Mouse (Mus musculus) CH12.LX (cell line): ENCODE results near the gene Pde4dip. TPM values are rescaled to one million over a fixed set of nuclear protein-coding genes. Genes with fewer than 3 reads are reported as not detected.

Experiments
- DNase-seq: peaks from one replicate; pipeline ENCODE4 v3.0.0-alpha.2; 2013; ENCODE audit errors: extremely low read depth
- H3K27ac ChIP-seq: 2 replicates; pipeline ENCODE4 v1.5.1; 2012; ENCODE audit warnings: low read depth, mild to moderate bottlenecking, control low read depth, moderate library complexity; ENCODE audit not compliant: insufficient read depth
- H3K27me3 ChIP-seq: replicated peaks from 2 replicates; pipeline ENCODE3; 2012; ENCODE audit warnings: inconsistent platforms
- H3K36me3 ChIP-seq, 2 experiments: replicated peaks in 1 of 2; 2 replicates each; pipeline versions ENCODE3 to v1.6.1; 2012; ENCODE audit warnings: inconsistent platforms in 1 of 2, low read length in 1 of 2, mild to moderate bottlenecking in 1 of 2, mixed read lengths in 1 of 2, moderate library complexity in 1 of 2; ENCODE audit not compliant: control insufficient read depth in 1 of 2, insufficient read depth in 1 of 2
- H3K4me1 ChIP-seq, 2 experiments: 2 replicates each; pipeline ENCODE4 v1.6.1; 2012; ENCODE audit warnings: inconsistent platforms in 1 of 2, moderate library complexity in 1 of 2; ENCODE audit not compliant: insufficient read depth in 2 of 2, control insufficient read depth in 1 of 2
- H3K4me2 ChIP-seq: 2 replicates; pipeline ENCODE4 v1.6.1; 2012; ENCODE audit warnings: low read depth, mild to moderate bottlenecking, control low read depth; ENCODE audit not compliant: poor library complexity, insufficient read depth, severe bottlenecking
- H3K4me3 ChIP-seq, 3 experiments: fragments of 150-350 bp in 1 of 3; sonication (generic) in 1 of 3; replicated peaks in 1 of 3; 2 replicates each; pipeline versions ENCODE3 to v1.5.1; 2011 to 2012; ENCODE audit warnings: low read depth in 2 of 3, low read length in 2 of 3, mild to moderate bottlenecking in 2 of 3, moderate library complexity in 2 of 3, control low read depth in 1 of 3, improper control_type of control experiment in 1 of 3, inconsistent platforms in 1 of 3, mixed read lengths in 1 of 3; ENCODE audit not compliant: poor library complexity in 1 of 3
- H3K79me2 ChIP-seq: replicated peaks from 2 replicates; pipeline ENCODE4 v1.6.1; 2012; ENCODE audit warnings: mild to moderate bottlenecking, moderate library complexity; ENCODE audit not compliant: control insufficient read depth, poor library complexity, insufficient read depth, severe bottlenecking; ENCODE audit errors: extremely low read depth
- H3K9ac ChIP-seq: 2 replicates; pipeline ENCODE4 v1.6.1; 2012; ENCODE audit warnings: low read depth, mild to moderate bottlenecking, control low read depth, moderate library complexity; ENCODE audit not compliant: insufficient read depth
- H3K9me3 ChIP-seq: replicated peaks from 2 replicates; pipeline ENCODE3; 2012; ENCODE audit warnings: low read length, inconsistent platforms, mixed read lengths
- BHLHE40 ChIP-seq: IDR thresholded peaks from 2 replicates; pipeline ENCODE4 v1.6.1; 2011; ENCODE audit warnings: mild to moderate bottlenecking, low read depth, low read length, improper control_type of control experiment
- CHD2 ChIP-seq: IDR thresholded peaks from 2 replicates; pipeline ENCODE4 v1.6.1; 2011; ENCODE audit warnings: low read length, improper control_type of control experiment
- CTCF ChIP-seq, 2 experiments: IDR thresholded peaks in 1 of 2; conservative IDR thresholded peaks in 1 of 2; 2 replicates each; pipeline ENCODE4 v1.5.1; 2011 to 2012; ENCODE audit warnings: low read depth in 2 of 2, low read length in 2 of 2, improper control_type of control experiment in 1 of 2, inconsistent platforms in 1 of 2, mild to moderate bottlenecking in 1 of 2, moderate library complexity in 1 of 2
- E2F4 ChIP-seq: IDR thresholded peaks from 2 replicates; pipeline ENCODE4 v1.6.1; 2011; ENCODE audit warnings: low read depth, low read length, improper control_type of control experiment; ENCODE audit not compliant: insufficient replicate concordance
- ELF1 ChIP-seq: IDR thresholded peaks from 2 replicates; pipeline ENCODE4 v1.6.1; 2014; ENCODE audit warnings: low read depth, mild to moderate bottlenecking, inconsistent platforms, low read length, improper control_type of control experiment
- EP300 ChIP-seq: IDR thresholded peaks from 2 replicates; pipeline ENCODE4 v1.6.1; 2011; ENCODE audit warnings: low read length, improper control_type of control experiment
- ETS1 ChIP-seq: conservative IDR thresholded peaks from 2 replicates; pipeline ENCODE4 v1.6.1; 2012; ENCODE audit warnings: low read depth, mild to moderate bottlenecking, inconsistent platforms, low read length, improper control_type of control experiment, moderate library complexity
- GABPA ChIP-seq: IDR thresholded peaks from 2 replicates; pipeline ENCODE4 v1.6.1; 2012; ENCODE audit warnings: low read depth, low read length, improper control_type of control experiment, inconsistent platforms; ENCODE audit not compliant: insufficient replicate concordance
- HCFC1 ChIP-seq: IDR thresholded peaks from 2 replicates; pipeline ENCODE4 v1.6.1; 2012; ENCODE audit warnings: low read depth, mild to moderate bottlenecking, inconsistent platforms, low read length, improper control_type of control experiment
- IRF4 ChIP-seq: IDR thresholded peaks from 2 replicates; pipeline ENCODE4 v1.6.1; 2014; ENCODE audit warnings: low read depth, mild to moderate bottlenecking, inconsistent platforms, low read length, improper control_type of control experiment
- JUND ChIP-seq: conservative IDR thresholded peaks from 2 replicates; pipeline ENCODE4 v1.6.1; 2011; ENCODE audit warnings: low read depth, low read length, improper control_type of control experiment
- KAT2A ChIP-seq: IDR thresholded peaks from 2 replicates; pipeline ENCODE4 v1.6.1; 2012; ENCODE audit warnings: low read length, improper control_type of control experiment, inconsistent platforms; ENCODE audit not compliant: insufficient replicate concordance
- MAFK ChIP-seq: IDR thresholded peaks from 2 replicates; pipeline ENCODE4 v1.6.1; 2011; ENCODE audit warnings: low read length, improper control_type of control experiment; ENCODE audit not compliant: insufficient replicate concordance
- MAX ChIP-seq: IDR thresholded peaks from 2 replicates; pipeline ENCODE4 v1.6.1; 2011; ENCODE audit warnings: low read length, improper control_type of control experiment
- MAZ ChIP-seq: IDR thresholded peaks from 2 replicates; pipeline ENCODE4 v1.6.1; 2012; ENCODE audit warnings: low read depth, mild to moderate bottlenecking, inconsistent platforms, low read length, improper control_type of control experiment, moderate library complexity
- MXI1 ChIP-seq: IDR thresholded peaks from 2 replicates; pipeline ENCODE4 v1.6.1; 2011; ENCODE audit warnings: mild to moderate bottlenecking, low read depth, low read length, improper control_type of control experiment
- MYC ChIP-seq: IDR thresholded peaks from 2 replicates; pipeline ENCODE4 v1.6.1; 2011; ENCODE audit warnings: low read depth, mild to moderate bottlenecking, improper control_type of control experiment, low read length
- NELFE ChIP-seq: IDR thresholded peaks from 2 replicates; pipeline ENCODE4 v1.6.1; 2011; ENCODE audit warnings: low read depth, low read length, improper control_type of control experiment
- NRF1 ChIP-seq: IDR thresholded peaks from 2 replicates; pipeline ENCODE4 v1.6.1; 2014; ENCODE audit warnings: low read depth, mild to moderate bottlenecking, inconsistent platforms, low read length, improper control_type of control experiment, moderate library complexity
- PAX5 ChIP-seq: IDR thresholded peaks from 2 replicates; pipeline ENCODE4 v1.6.1; 2012; ENCODE audit warnings: low read length, inconsistent platforms, mixed read lengths
- POLR2A ChIP-seq: IDR thresholded peaks from 2 replicates; pipeline ENCODE4 v1.6.1; 2011; ENCODE audit warnings: low read depth, mild to moderate bottlenecking, improper control_type of control experiment, low read length
- POLR2AphosphoS2 ChIP-seq: IDR thresholded peaks from 2 replicates; pipeline ENCODE4 v1.6.1; 2011; ENCODE audit warnings: low read depth, low read length, improper control_type of control experiment
- RAD21 ChIP-seq: IDR thresholded peaks from 2 replicates; pipeline ENCODE4 v1.6.1; 2011; ENCODE audit warnings: low read depth, mild to moderate bottlenecking, low read length, improper control_type of control experiment, moderate library complexity
- RCOR1 ChIP-seq: conservative IDR thresholded peaks from 2 replicates; pipeline ENCODE4 v1.6.1; 2012; ENCODE audit warnings: low read depth, mild to moderate bottlenecking, inconsistent platforms, low read length, improper control_type of control experiment
- SMC3 ChIP-seq: IDR thresholded peaks from 2 replicates; pipeline ENCODE4 v1.6.1; 2011; ENCODE audit warnings: low read depth, low read length, improper control_type of control experiment
- TBP ChIP-seq: conservative IDR thresholded peaks from 2 replicates; pipeline ENCODE4 v1.6.1; 2011; ENCODE audit warnings: low read depth, low read length, improper control_type of control experiment
- TCF12 ChIP-seq: IDR thresholded peaks from 2 replicates; pipeline ENCODE4 v1.6.1; 2014; ENCODE audit warnings: low read depth, mild to moderate bottlenecking, inconsistent platforms, low read length, improper control_type of control experiment
- UBTF ChIP-seq: IDR thresholded peaks from 2 replicates; pipeline ENCODE4 v1.6.1; 2012; ENCODE audit warnings: low read depth, mild to moderate bottlenecking, inconsistent platforms, low read length, improper control_type of control experiment, moderate library complexity
- USF1 ChIP-seq: IDR thresholded peaks from 2 replicates; pipeline ENCODE4 v1.6.1; 2014; ENCODE audit warnings: low read depth, mild to moderate bottlenecking, inconsistent platforms, low read length, improper control_type of control experiment
- USF2 ChIP-seq: conservative IDR thresholded peaks from 2 replicates; pipeline ENCODE4 v1.6.1; 2011; ENCODE audit warnings: low read depth, low read length, improper control_type of control experiment
- ZC3H11A ChIP-seq: IDR thresholded peaks from 2 replicates; pipeline ENCODE4 v1.6.1; 2012; ENCODE audit warnings: low read depth, mild to moderate bottlenecking, inconsistent platforms, low read length, improper control_type of control experiment
- ZMIZ1 ChIP-seq: IDR thresholded peaks from 2 replicates; pipeline ENCODE4 v1.6.1; 2012; ENCODE audit warnings: low read depth, mild to moderate bottlenecking, inconsistent platforms, low read length, improper control_type of control experiment
- ZNF384 ChIP-seq: IDR thresholded peaks from 2 replicates; pipeline ENCODE4 v1.6.1; 2012; ENCODE audit warnings: low read depth, low read length, improper control_type of control experiment, inconsistent platforms
- dilution Hi-C: fragments of 300-500 bp; cut with MboI; formaldehyde crosslinking; loops from 2 replicates; pipeline ENCODE4 v1.14.3; 2020; ENCODE audit warnings: low sequenced_read_pairs; ENCODE audit not compliant: extremely low pct_unique_long_range_greater_than_20kb, extremely low pct_ligation_motif_present
- in situ Hi-C: fragments of 300-500 bp; cut with MboI; formaldehyde crosslinking; loops from 3 replicates; pipeline ENCODE4 v1.14.3; 2019; ENCODE audit warnings: low sequenced_read_pairs, low pct_ligation_motif_present, low pct_unique_long_range_greater_than_20kb, mixed read lengths
- polyA plus RNA-seq: library from polyadenylated mRNA; unstranded; fragments of >175 nt; gene quantifications from 2 replicates; pipeline ENCODE4 v1.2.1, GENCODE M21; 2012; ENCODE audit warnings: low read depth; ENCODE audit not compliant: insufficient read length
- total RNA-seq, 2 experiments: library from RNA; depleted of rRNA; stranded (reverse); fragments of 300-350 nt in 1 of 2; fragments of >200 nt in 1 of 2; gene quantifications; 2 replicates each; pipeline ENCODE4 v1.2.3; 2012 to 2014

The Pde4dip gene
- total and polyA plus RNA-seq, 3 experiments, result 12.4 to 21.7 (median 15.2) TPM

DNA sequence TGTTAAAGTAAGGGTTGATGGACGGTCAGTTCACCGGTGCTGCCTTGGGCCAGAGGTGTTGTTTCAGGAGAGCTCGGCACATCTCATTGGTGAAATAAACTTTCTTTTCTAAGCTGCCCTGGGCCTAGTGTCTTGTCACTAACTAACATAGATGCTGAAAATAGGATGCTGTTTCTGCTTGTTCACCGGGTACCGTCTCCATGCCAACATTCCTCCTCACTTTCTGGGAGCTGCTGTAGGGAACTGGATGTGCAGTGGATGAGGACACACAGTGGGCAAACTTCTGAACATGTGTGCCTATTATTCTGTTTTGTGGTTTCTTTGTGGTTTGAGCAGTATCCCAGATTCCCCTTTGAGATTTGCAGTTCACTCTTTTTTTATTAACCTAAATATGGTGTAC lies 6.9 kb downstream of the Pde4dip start:
- Histone ChIP-seq H3K4me2 (no peak overlapping the region), H3K36me3 (no peaks in the 10 kb centered on the region), H3K27me3 (no peaks in the 10 kb centered on the region), H3K4me3 (no peak overlapping the region), H3K4me1 (peaks cover 2 to 31% of the 10 kb centered on the region in 2 experiments; a peak in 2 of 4 replicates), H3K9me3 (no peaks in the 10 kb centered on the region), H3K79me2 (no peaks in the 10 kb centered on the region), H3K27ac (no peak overlapping the region)
- DNase-seq, result no peak
- TF ChIP-seq USF1 (no peak), NRF1 (no peak), MXI1 (no peak), BHLHE40 (no peak), POLR2A (no peak), TCF12 (no peak), ELF1 (no peak), UBTF (no peak)
- TF ChIP-seq, all 38 proteins: peak for 0
- in situ Hi-C loops, result loop anchor here (5.0 kb wide), 1 partner anchor 114 kb away; no protein-coding TSS in a partner anchor
- no peak overlapping the region for H3K9ac ChIP-seq
- dilution Hi-C loops, result no loop called here

DNA sequence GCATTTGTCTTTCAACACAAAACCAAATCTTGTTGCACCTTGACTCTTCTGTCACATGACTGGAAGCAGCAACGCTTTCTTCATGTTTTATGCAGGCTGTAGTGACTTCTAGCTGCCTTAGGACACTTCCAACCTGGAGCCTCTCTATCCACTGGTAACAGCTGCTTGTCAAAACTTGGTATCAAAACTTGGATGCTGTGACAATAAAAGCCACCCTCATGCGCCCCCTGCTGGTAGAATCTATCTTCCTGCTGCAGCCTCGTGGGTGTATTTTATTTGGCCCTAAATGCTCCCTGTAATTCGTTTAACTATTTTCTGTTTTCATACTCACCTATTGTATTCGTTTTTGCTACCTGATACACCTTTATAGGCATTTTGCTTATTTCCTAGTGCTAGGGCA lies 9.3 kb downstream of the Pde4dip start:
- DNase-seq, result peak; percentile 80
- H3K36me3 ChIP-seq, result no peaks in the 10 kb centered on the region
- H3K9me3 ChIP-seq, result no peaks in the 10 kb centered on the region
- H3K4me3 ChIP-seq, result no peak overlapping the region
- H3K79me2 ChIP-seq, result no peaks in the 10 kb centered on the region
- in situ Hi-C loops (no loop called here), dilution Hi-C loops (no loop called here)
- peaks cover 2 to 35% of the 10 kb centered on the region in 2 experiments; a peak in 2 of 4 replicates for H3K4me1 ChIP-seq
- H3K27me3 ChIP-seq, result no peaks in the 10 kb centered on the region
- H3K9ac ChIP-seq, result no peak overlapping the region
- no peak overlapping the region; the same call in 1 of the 2 replicates for H3K4me2 ChIP-seq
- H3K27ac ChIP-seq, result no peak overlapping the region
- TF ChIP-seq JUND (no peak), ZC3H11A (peak; percentile 59; the same call in 1 of the 2 replicates), ZMIZ1 (no peak), SMC3 (peak; percentile 96), USF2 (no peak), RCOR1 (no peak), POLR2AphosphoS2 (no peak), POLR2A (no peak), CTCF (conservative IDR thresholded peaks at IDR 0.05 in 1 of 2, IDR thresholded peaks at IDR 0.05 in 1 of 2; ENCODE audit: low read depth in 2 of 2, low read length in 2 of 2) (peak; percentile 76 to 89), KAT2A (no peak), EP300 (no peak), MAX (0 out of 2 replicates have a peak, but pooled peaks have one; percentile 35), ELF1 (no peak), GABPA (no peak), PAX5 (no peak), CHD2 (no peak), ETS1 (no peak), MAFK (no peak), MXI1 (no peak), NELFE (no peak), MAZ (no peak), ZNF384 (no peak), UBTF (no peak), E2F4 (no peak), TBP (no peak), BHLHE40 (no peak), RAD21 (peak; percentile 75), HCFC1 (no peak), IRF4 (no peak), USF1 (no peak), MYC (peak; percentile 81; the same call in 1 of the 2 replicates)
